Mouse (Mus musculus) liver, adult 2 months (tissue): ENCODE data around the gene Dbr1.

Source experiments
- CTCF ChIP-seq: fragments of 200-500 bp; IDR thresholded peaks from 2 replicates; pipeline ENCODE4 v1.5.1; 2011; ENCODE audit warnings: low read depth, low read length, control low read depth
- POLR2A ChIP-seq: fragments of 200-500 bp; IDR thresholded peaks from 2 replicates; pipeline ENCODE4 v1.6.1; 2011; ENCODE audit warnings: low read length, control low read depth; ENCODE audit not compliant: insufficient read depth; ENCODE audit errors: extremely low read depth

GRCm38 (mm10) chr9:99557580-99558300, 17.9 kb upstream of the Dbr1 start:
- TF ChIP-seq CTCF (no peak), POLR2A (no peak)
